Mouse (Mus musculus) hindbrain, embryonic 11.5 days (tissue): ENCODE measurements around the gene Ggps1. TPM values are rescaled to one million over a fixed set of nuclear protein-coding genes. Genes with fewer than 3 reads are reported as not detected.

Source experiments
- ATAC-seq: fragments of 200-750 bp; cut with Nextera tagmentation; 2 replicates; pipeline ENCODE4 v1.8.0; 2017; ENCODE audit warnings: mild to moderate bottlenecking, moderate TSS enrichment, moderate library complexity; ENCODE audit not compliant: low FRiP score
- DNase-seq: peaks from one replicate; pipeline ENCODE4 v3.0.0-alpha.2; 2015; ENCODE audit warnings: low spot score
- H3K27ac ChIP-seq: fragments of 300-500 bp; sonication (generic); 2 replicates; pipeline ENCODE4 v1.5.1; 2014; ENCODE audit warnings: mild to moderate bottlenecking, low read depth, low read length
- H3K27me3 ChIP-seq: fragments of 300-500 bp; sonication (generic); 2 replicates; pipeline ENCODE4 v1.6.1; 2014; ENCODE audit warnings: mild to moderate bottlenecking, low read length, moderate library complexity, mixed read lengths; ENCODE audit not compliant: control insufficient read depth, insufficient read depth
- H3K36me3 ChIP-seq: fragments of 300-500 bp; sonication (generic); 2 replicates; pipeline ENCODE4 v1.6.1; 2014; ENCODE audit warnings: mild to moderate bottlenecking, low read length, moderate library complexity, mixed read lengths; ENCODE audit not compliant: control insufficient read depth, insufficient read depth
- H3K4me1 ChIP-seq: fragments of 300-500 bp; sonication (generic); replicated peaks from 2 replicates; pipeline ENCODE4 v1.6.1; 2014; ENCODE audit warnings: low read length, mixed read lengths; ENCODE audit not compliant: control insufficient read depth, insufficient read depth
- H3K4me2 ChIP-seq: fragments of 300-500 bp; sonication (generic); replicated peaks from 2 replicates; pipeline ENCODE4 v1.6.1; 2014; ENCODE audit warnings: mild to moderate bottlenecking, low read depth, low read length
- H3K4me3 ChIP-seq: fragments of 300-500 bp; sonication (generic); 2 replicates; pipeline ENCODE4 v1.5.1; 2014; ENCODE audit warnings: low read depth, low read length
- H3K9ac ChIP-seq: fragments of 300-500 bp; sonication (generic); 2 replicates; pipeline ENCODE4 v1.6.1; 2014; ENCODE audit warnings: low read depth, low read length
- H3K9me3 ChIP-seq: fragments of 300-500 bp; sonication (generic); 2 replicates; pipeline ENCODE4 v1.6.1; 2016; ENCODE audit warnings: low read length; ENCODE audit not compliant: control insufficient read depth
- WGBS: fragments of 180-500 bp; shearing (Covaris S2); extraction: QIAGEN DNeasy Blood & Tissue Kit; methylation state at CpG from one replicate; pipeline ENCODE4 v1.1.7; 2014; 5-methylcytosine and 5-hydroxymethylcytosine counted together
- polyA plus RNA-seq: library from polyadenylated mRNA; unstranded; fragments of >200 nt; fragmentation: Nextera tagmentation; extraction: Ambion mirVana; gene quantifications from 2 replicates; pipeline ENCODE4 v1.2.1, GENCODE M21; 2014

The Ggps1 gene
- polyA plus RNA-seq, 1 experiment from 2014 or later, result 75.2 TPM

GRCm38 (mm10) chr13:14011454-14011995 lies 51.8 kb downstream of the Ggps1 start:
- Histone ChIP-seq H3K4me2 (no peak overlapping the region), H3K9me3 (no peaks in the 10 kb centered on the region), H3K27me3 (no peaks in the 10 kb centered on the region), H3K36me3 (no peaks in the 10 kb centered on the region), H3K4me3 (no peak overlapping the region), H3K9ac (no peak overlapping the region), H3K4me1 (no peaks in the 10 kb centered on the region), H3K27ac (no peak overlapping the region)
- WGBS, result 90% methylated on average over 4 of the region's 4 CpGs
- DNase-seq (no peak), ATAC-seq (no peak)

- no peaks in the 10 kb centered on the region for H3K4me1 ChIP-seq
- 76% methylated on average over 2 of the region's 2 CpGs for WGBS
- no peak overlapping the region for H3K4me3 ChIP-seq
- no peaks in the 10 kb centered on the region for H3K27me3 ChIP-seq
- H3K27ac ChIP-seq, result no peak overlapping the region
- H3K36me3 ChIP-seq, result 0 out of 2 replicates have a peak, but pooled peaks cover 3% of the 10 kb centered on the region
- no peak overlapping the region for H3K9ac ChIP-seq
- H3K4me2 ChIP-seq, result no peak overlapping the region
- DNase-seq (no peak), ATAC-seq (no peak)
- no peaks in the 10 kb centered on the region for H3K9me3 ChIP-seq
Measured at GRCm38 (mm10) chr13:14006056-14006455, 57.2 kb downstream of the Ggps1 start.

GRCm38 (mm10) chr13:14004999-14005398 lies 58.3 kb downstream of the Ggps1 start:
- Histone ChIP-seq H3K9ac (no peak overlapping the region), H3K36me3 (0 out of 2 replicates have a peak, but pooled peaks cover 3% of the 10 kb centered on the region), H3K4me2 (no peak overlapping the region), H3K27me3 (no peaks in the 10 kb centered on the region), H3K4me1 (no peaks in the 10 kb centered on the region), H3K27ac (no peak overlapping the region), H3K4me3 (no peak overlapping the region), H3K9me3 (no peaks in the 10 kb centered on the region)
- DNase-seq (no peak), ATAC-seq (no peak)
- 93% methylated on average over 5 of the region's 5 CpGs for WGBS

- Histone ChIP-seq H3K9ac (no peak overlapping the region), H3K4me2 (no peak overlapping the region), H3K27ac (no peak overlapping the region), H3K4me1 (no peaks in the 10 kb centered on the region), H3K4me3 (no peak overlapping the region), H3K27me3 (no peaks in the 10 kb centered on the region), H3K36me3 (0 out of 2 replicates have a peak, but pooled peaks cover 3% of the 10 kb centered on the region), H3K9me3 (no peaks in the 10 kb centered on the region)
- WGBS, result 84% methylated on average over 4 of the region's 4 CpGs
- DNase-seq (no peak), ATAC-seq (no peak)
Measured at GRCm38 (mm10) chr13:14004086-14004485, 59.2 kb downstream of the Ggps1 start.

GRCm38 (mm10) chr13:14002706-14003105 lies 60.6 kb downstream of the Ggps1 start:
- H3K27me3 ChIP-seq, result no peaks in the 10 kb centered on the region
- H3K4me3 ChIP-seq, result no peak overlapping the region
- H3K9me3 ChIP-seq, result no peaks in the 10 kb centered on the region
- no peak for ATAC-seq
- H3K4me2 ChIP-seq, result no peak overlapping the region
- peaks cover 3% of the 10 kb centered on the region; the same call in 1 of the 2 replicates for H3K36me3 ChIP-seq
- no peaks in the 10 kb centered on the region for H3K4me1 ChIP-seq
- WGBS, result 91% methylated on average over 2 of the region's 2 CpGs
- no peak overlapping the region for H3K27ac ChIP-seq
- H3K9ac ChIP-seq, result no peak overlapping the region
- no peak for DNase-seq

Other genes with a start within 250 kb of the Ggps1 start
- gene B3galnt2, start 109.0 kb downstream of the Ggps1 start, polyA plus RNA-seq, result 33.0 and 34.1 TPM in 2 replicates
- 74.7 and 78.5 TPM in 2 replicates for gene Tbce, start 23.9 kb downstream of the Ggps1 start, polyA plus RNA-seq
- 78.9 and 113 TPM in 2 replicates for gene Arid4b, start 256 bp downstream of the Ggps1 start, polyA plus RNA-seq